Mouse (Mus musculus): ENCODE data around the gene Spo11. TPM values are rescaled to one million over a fixed set of nuclear protein-coding genes. Genes with fewer than 3 reads are reported as not detected.

Gene Spo11
- polyA plus RNA-seq, 1 experiment, result 88.7 TPM

GRCm38 (mm10) chr2:172975159-172975558 lies 2.3 kb upstream of the Spo11 start:
- no peak for TF ChIP-seq CTCF (IDR thresholded peaks at IDR 0.05; ENCODE audit: control insufficient read depth, insufficient read depth, insufficient replicate concordance, low read depth, low read length)
- no peak for TF ChIP-seq POLR2A (IDR thresholded peaks at IDR 0.05; ENCODE audit: control insufficient read depth, low read depth, low read length)
- H3K4me1 ChIP-seq (ENCODE audit: control insufficient read depth, insufficient read depth, low read length), result peaks cover 5% of the 10 kb centered on the region
- H3K36me3 ChIP-seq (ENCODE audit: control insufficient read depth, insufficient read depth, low read length), result no peaks in the 10 kb centered on the region
- H3K27me3 ChIP-seq (ENCODE audit: control insufficient read depth, insufficient read depth, low read length), result no peaks in the 10 kb centered on the region
- H3K4me3 ChIP-seq (ENCODE audit: control insufficient read depth, low read depth, low read length), result no peak overlapping the region
- H3K27ac ChIP-seq (ENCODE audit: control insufficient read depth, insufficient read depth, low read depth, low read length), result no peak overlapping the region

DNA sequence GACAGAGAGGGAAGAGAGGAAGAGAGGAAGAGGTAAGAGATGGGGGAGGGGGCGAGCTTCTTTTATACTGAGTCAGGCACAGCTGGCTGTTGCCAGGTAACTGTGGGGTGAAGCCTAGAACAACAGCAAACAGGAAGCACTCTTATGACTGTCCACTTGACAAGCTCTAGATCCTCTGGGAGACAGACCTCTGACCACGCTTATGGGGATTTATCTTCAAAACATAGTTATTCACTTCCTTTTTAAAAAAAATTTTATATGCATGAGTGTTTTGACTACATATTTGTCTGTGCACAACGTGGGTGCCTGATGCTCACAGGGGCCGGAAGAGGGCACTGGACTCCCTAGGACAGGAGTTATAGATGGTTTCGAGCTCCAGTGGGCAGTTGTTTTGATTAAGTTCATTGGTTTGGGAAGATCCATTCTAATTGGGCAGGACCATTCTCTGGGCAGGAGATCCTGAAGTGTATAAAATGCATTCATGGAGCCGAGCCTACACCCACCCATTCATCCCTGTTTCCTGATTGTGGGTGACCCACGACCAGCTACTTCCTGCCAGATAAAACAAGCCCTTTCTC lies 750 bp upstream of the Spo11 start:
- H3K27me3 ChIP-seq (ENCODE audit: control insufficient read depth, insufficient read depth, low read length), result no peaks in the 10 kb centered on the region
- H3K27ac ChIP-seq (ENCODE audit: control insufficient read depth, insufficient read depth, low read depth, low read length), result no peak overlapping the region

GRCm38 (mm10) chr2:172978131-172978633 lies 682 bp downstream of the Spo11 start:
- Histone ChIP-seq H3K27ac (ENCODE audit: control insufficient read depth, insufficient read depth, low read depth, low read length) (no peak overlapping the region), H3K4me1 (ENCODE audit: control insufficient read depth, insufficient read depth, low read length) (peaks cover 5% of the 10 kb centered on the region), H3K27me3 (ENCODE audit: control insufficient read depth, insufficient read depth, low read length) (no peaks in the 10 kb centered on the region), H3K4me3 (ENCODE audit: control insufficient read depth, low read depth, low read length) (no peak overlapping the region), H3K36me3 (ENCODE audit: control insufficient read depth, insufficient read depth, low read length) (no peaks in the 10 kb centered on the region)
- no peak for TF ChIP-seq CTCF (IDR thresholded peaks at IDR 0.05; ENCODE audit: control insufficient read depth, insufficient read depth, insufficient replicate concordance, low read depth, low read length)
- no peak for TF ChIP-seq POLR2A (IDR thresholded peaks at IDR 0.05; ENCODE audit: control insufficient read depth, low read depth, low read length)

More for the DNA sequence above, 750 bp upstream of the Spo11 start:
- TF ChIP-seq POLR2A (IDR thresholded peaks at IDR 0.05; ENCODE audit: control insufficient read depth, low read depth, low read length) (no peak), CTCF (IDR thresholded peaks at IDR 0.05; ENCODE audit: control insufficient read depth, insufficient read depth, insufficient replicate concordance, low read depth, low read length) (no peak)
- peaks cover 5% of the 10 kb centered on the region for H3K4me1 ChIP-seq (ENCODE audit: control insufficient read depth, insufficient read depth, low read length)
- H3K4me3 ChIP-seq (ENCODE audit: control insufficient read depth, low read depth, low read length), result no peak overlapping the region
- no peaks in the 10 kb centered on the region for H3K36me3 ChIP-seq (ENCODE audit: control insufficient read depth, insufficient read depth, low read length)

DNA sequence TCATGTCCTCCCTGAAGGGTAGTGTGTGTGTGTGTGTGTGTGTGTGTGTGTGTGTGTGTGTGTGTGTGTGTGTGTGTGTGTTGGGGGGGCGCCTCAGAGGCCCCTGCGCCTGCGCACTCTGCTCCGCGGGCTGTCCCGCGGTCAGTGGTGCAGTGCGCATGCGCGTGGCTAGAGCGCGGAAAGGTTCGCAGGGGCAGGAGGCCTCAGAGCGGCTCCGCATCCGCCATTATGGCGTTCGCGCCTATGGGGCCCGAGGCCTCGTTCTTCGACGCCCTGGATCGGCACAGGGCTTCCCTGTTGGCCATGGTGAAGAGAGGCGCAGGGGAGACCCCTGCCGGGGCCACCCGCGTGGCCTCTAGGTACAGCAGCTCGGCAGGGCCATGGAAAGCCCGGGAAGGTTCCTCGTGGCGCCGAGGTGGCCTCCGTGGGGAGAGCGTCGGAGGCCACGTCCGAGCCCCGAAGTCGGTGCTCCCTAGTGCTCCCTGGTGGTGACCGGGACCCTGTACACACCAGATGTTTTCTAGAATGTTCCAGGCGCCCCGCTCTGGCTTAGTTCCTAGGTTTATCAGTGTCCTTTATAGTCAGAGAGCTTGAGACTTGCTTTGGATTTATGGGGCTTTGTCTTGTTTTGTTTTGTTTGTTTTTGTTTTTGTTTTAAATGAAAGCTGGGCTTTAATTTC lies 2.3 kb downstream of the Spo11 start:
- H3K27ac ChIP-seq (ENCODE audit: control insufficient read depth, insufficient read depth, low read depth, low read length), result peak overlapping the region; percentile 97
- H3K27me3 ChIP-seq (ENCODE audit: control insufficient read depth, insufficient read depth, low read length), result no peaks in the 10 kb centered on the region
- TF ChIP-seq POLR2A (IDR thresholded peaks at IDR 0.05; ENCODE audit: control insufficient read depth, low read depth, low read length), result peak; percentile 90
- TF ChIP-seq CTCF (IDR thresholded peaks at IDR 0.05; ENCODE audit: control insufficient read depth, insufficient read depth, insufficient replicate concordance, low read depth, low read length), result 0 out of 2 replicates have a peak, but pooled peaks have one; percentile 6
- H3K36me3 ChIP-seq (ENCODE audit: control insufficient read depth, insufficient read depth, low read length), result no peaks in the 10 kb centered on the region
- peak overlapping the region; percentile 97 for H3K4me3 ChIP-seq (ENCODE audit: control insufficient read depth, low read depth, low read length)
- H3K4me1 ChIP-seq (ENCODE audit: control insufficient read depth, insufficient read depth, low read length), result peaks cover 5% of the 10 kb centered on the region

GRCm38 (mm10) chr2:172982776-172983561 lies 5.5 kb downstream of the Spo11 start:
- no peaks in the 10 kb centered on the region for H3K27me3 ChIP-seq (ENCODE audit: control insufficient read depth, insufficient read depth, low read length)
- no peak for TF ChIP-seq CTCF (IDR thresholded peaks at IDR 0.05; ENCODE audit: control insufficient read depth, insufficient read depth, insufficient replicate concordance, low read depth, low read length)
- TF ChIP-seq POLR2A (IDR thresholded peaks at IDR 0.05; ENCODE audit: control insufficient read depth, low read depth, low read length), result no peak
- H3K4me3 ChIP-seq (ENCODE audit: control insufficient read depth, low read depth, low read length), result no peak overlapping the region
- H3K27ac ChIP-seq (ENCODE audit: control insufficient read depth, insufficient read depth, low read depth, low read length), result no peak overlapping the region
- no peaks in the 10 kb centered on the region for H3K36me3 ChIP-seq (ENCODE audit: control insufficient read depth, insufficient read depth, low read length)
- peaks cover 2% of the 10 kb centered on the region for H3K4me1 ChIP-seq (ENCODE audit: control insufficient read depth, insufficient read depth, low read length)

- Histone ChIP-seq H3K4me1 (ENCODE audit: control insufficient read depth, insufficient read depth, low read length) (no peaks in the 10 kb centered on the region), H3K27me3 (ENCODE audit: control insufficient read depth, insufficient read depth, low read length) (no peaks in the 10 kb centered on the region), H3K27ac (ENCODE audit: control insufficient read depth, insufficient read depth, low read depth, low read length) (no peak overlapping the region; the same call in 1 of the 2 replicates), H3K4me3 (ENCODE audit: control insufficient read depth, low read depth, low read length) (no peak overlapping the region), H3K36me3 (ENCODE audit: control insufficient read depth, insufficient read depth, low read length) (no peaks in the 10 kb centered on the region; the same call in 1 of the 2 replicates)
- no peak for TF ChIP-seq POLR2A (IDR thresholded peaks at IDR 0.05; ENCODE audit: control insufficient read depth, low read depth, low read length)
- TF ChIP-seq CTCF (IDR thresholded peaks at IDR 0.05; ENCODE audit: control insufficient read depth, insufficient read depth, insufficient replicate concordance, low read depth, low read length), result no peak
Observed at GRCm38 (mm10) chr2:172990161-172990560, 12.7 kb downstream of the Spo11 start.

DNA sequence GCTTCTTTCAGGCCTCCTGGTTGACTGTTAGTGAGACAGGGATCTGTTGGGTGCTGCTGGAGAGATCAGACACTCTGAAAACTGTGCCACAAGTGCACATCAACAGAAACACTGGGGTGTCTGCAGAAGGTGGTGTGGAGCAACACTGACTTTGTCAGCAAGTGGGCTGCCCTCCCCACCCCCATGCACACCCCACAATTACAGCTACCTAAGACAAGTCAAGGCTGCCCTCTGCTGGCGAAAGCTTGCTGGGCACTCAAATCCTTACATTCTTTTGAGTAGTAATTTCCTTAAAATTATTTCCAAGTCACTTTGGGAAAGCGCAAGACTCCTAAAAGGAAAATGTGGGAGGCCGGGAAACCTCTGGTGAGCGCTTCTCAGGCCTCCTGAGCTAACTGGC lies 18.7 kb downstream of the Spo11 start:
- peak; percentile 62; the same call in 1 of the 2 replicates for TF ChIP-seq CTCF (IDR thresholded peaks at IDR 0.05; ENCODE audit: control insufficient read depth, insufficient read depth, insufficient replicate concordance, low read depth, low read length)
- no peak for TF ChIP-seq POLR2A (IDR thresholded peaks at IDR 0.05; ENCODE audit: control insufficient read depth, low read depth, low read length)
- no peaks in the 10 kb centered on the region for H3K27me3 ChIP-seq (ENCODE audit: control insufficient read depth, insufficient read depth, low read length)
- H3K4me3 ChIP-seq (ENCODE audit: control insufficient read depth, low read depth, low read length), result no peak overlapping the region
- peaks cover 9% of the 10 kb centered on the region for H3K4me1 ChIP-seq (ENCODE audit: control insufficient read depth, insufficient read depth, low read length)
- no peak overlapping the region for H3K27ac ChIP-seq (ENCODE audit: control insufficient read depth, insufficient read depth, low read depth, low read length)
- H3K36me3 ChIP-seq (ENCODE audit: control insufficient read depth, insufficient read depth, low read length), result no peaks in the 10 kb centered on the region

Measured in testis, adult 2 months (tissue).